Mouse (Mus musculus) brain, embryonic 14.5 days (tissue): Measurements from ENCODE around the gene Cutal.

ENCODE experiments used
- CTCF ChIP-seq: fragments of 200-500 bp; IDR thresholded peaks from 2 replicates; pipeline ENCODE4 v1.5.1; 2012; ENCODE audit warnings: inconsistent platforms, mild to moderate bottlenecking, moderate library complexity, borderline replicate concordance; ENCODE audit not compliant: insufficient read depth, insufficient read length; ENCODE audit errors: extremely low read depth
- POLR2A ChIP-seq: fragments of 200-500 bp; IDR thresholded peaks from 2 replicates; pipeline ENCODE4 v1.6.1; 2012; ENCODE audit warnings: mild to moderate bottlenecking, inconsistent platforms, borderline replicate concordance; ENCODE audit not compliant: poor library complexity, insufficient read depth, insufficient read length, severe bottlenecking; ENCODE audit errors: extremely low read depth

- TF ChIP-seq CTCF: no peak
- TF ChIP-seq POLR2A: no peak
Measured at GRCm38 (mm10) chr2:34827591-34827990, 46.6 kb upstream of the Cutal start.
